Comparison of ENCODE assay signal across 19 mouse cellular contexts in the genomic region with DNA sequence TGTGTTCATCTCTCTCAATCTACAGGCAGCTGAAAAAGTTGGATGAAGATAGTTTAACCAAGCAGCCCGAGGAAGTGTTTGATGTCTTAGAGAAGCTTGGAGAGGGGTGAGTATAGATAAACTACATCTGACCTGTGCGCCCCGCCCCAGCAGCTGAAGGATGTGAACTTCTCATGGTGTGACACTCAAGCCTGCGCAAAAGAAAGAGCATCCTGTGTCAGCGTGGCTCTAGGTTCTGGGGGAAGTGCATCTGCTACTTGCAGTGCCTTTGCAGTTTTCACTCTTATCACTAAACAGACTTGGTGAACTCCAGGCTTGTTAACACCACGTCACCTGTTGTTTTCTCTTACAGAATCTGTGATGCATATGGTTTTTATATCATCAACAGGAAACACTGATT. TPM values are rescaled to one million over a fixed set of nuclear protein-coding genes. Genes with fewer than 3 reads are reported as not detected.
A peak's percentile ranks its signal among the peaks of the same experiment; 100 is the strongest.
DNase-seq lines count a peak whose midpoint lies in the region; ATAC-seq lines count a peak whose summit lies in the region.
"Had no signal": no experiment of that assay in that cellular context is flagged by ENCODE, and none has a peak within 500 bp of the region (broad histone marks: within the 10 kb centered on the region; RNA-seq: fewer than 3 reads in every experiment).

No protein-coding gene starts in this region.

- peak; percentile 87 for DNase-seq in heart, adult 11 months
- DNase-seq in T-cell, adult 2 months (ENCODE audit: low spot score) = peak; percentile 92
- peak; percentile 79 to 80 for DNase-seq in natural killer cell, adult 2 months (ENCODE audit: low spot score in 2 of 2)
- peak; percentile 84 for DNase-seq in thymus, postnatal 14 days
- no peak for DNase-seq in forebrain, embryonic 14.5 days (ENCODE audit: low spot score)
- no peak for DNase-seq in heart, postnatal 10 days
- no peak for DNase-seq in midbrain, embryonic 14.5 days
- DNase-seq: adrenal gland, postnatal 10 days; cerebellum, adult 2 months; gastrocnemius, postnatal 36 days; right cerebral cortex, postnatal 14 days had no signal

- no peak overlapping the region for H3K4me2 ChIP-seq in heart, embryonic 12.5 days
- no peak overlapping the region for H3K4me2 ChIP-seq in forebrain, embryonic 14.5 days (ENCODE audit: low read length)
- H3K4me2 ChIP-seq in midbrain, embryonic 14.5 days (ENCODE audit: low read length) = no peak overlapping the region
- H3K4me2 ChIP-seq: heart, embryonic 13.5 days; intestine, embryonic 15.5 days; lung, embryonic 15.5 days; midbrain, embryonic 11.5 days; stomach, embryonic 15.5 days had no signal

- peaks cover 19% of the 10 kb centered on the region for H3K4me1 ChIP-seq in heart, embryonic 12.5 days (replicated peaks)
- peaks cover 11% of the 10 kb centered on the region; the same call in 1 of the 2 replicates for H3K4me1 ChIP-seq in forebrain, embryonic 14.5 days (ENCODE audit: control insufficient read depth, insufficient read depth, low read length)
- H3K4me1 ChIP-seq in midbrain, embryonic 14.5 days (ENCODE audit: control insufficient read depth, insufficient read depth, low read length) = peaks cover 9% of the 10 kb centered on the region; the same call in 1 of the 2 replicates

- H3K36me3 ChIP-seq in heart, embryonic 12.5 days = peaks cover 55% of the 10 kb centered on the region
- peaks cover 52% of the 10 kb centered on the region for H3K36me3 ChIP-seq in forebrain, embryonic 14.5 days (ENCODE audit: control insufficient read depth, insufficient read depth, low read length)
- peaks cover 55% of the 10 kb centered on the region for H3K36me3 ChIP-seq in midbrain, embryonic 14.5 days (ENCODE audit: control insufficient read depth, insufficient read depth, low read length)

- H3K9me3 ChIP-seq in heart, embryonic 12.5 days (replicated peaks) = no peaks in the 10 kb centered on the region
- H3K9me3 ChIP-seq in forebrain, embryonic 14.5 days (replicated peaks; ENCODE audit: control insufficient read depth, low read length) = no peaks in the 10 kb centered on the region
- no peaks in the 10 kb centered on the region for H3K9me3 ChIP-seq in midbrain, embryonic 14.5 days (ENCODE audit: control insufficient read depth, low read length)
- H3K9me3 ChIP-seq: forebrain, embryonic 10.5 days; heart, embryonic 13.5 days; intestine, embryonic 15.5 days; lung, embryonic 15.5 days; stomach, embryonic 15.5 days had no signal

- no peak overlapping the region for H3K27ac ChIP-seq in heart, embryonic 12.5 days (ENCODE audit: poor library complexity, severe bottlenecking)
- H3K27ac ChIP-seq in forebrain, embryonic 14.5 days (ENCODE audit: low read depth, low read length) = no peak overlapping the region
- no peak overlapping the region for H3K27ac ChIP-seq in midbrain, embryonic 14.5 days (replicated peaks; ENCODE audit: low read depth, low read length)
- H3K27ac ChIP-seq: forebrain, embryonic 10.5 days; heart, embryonic 13.5 days; intestine, embryonic 15.5 days; kidney, postnatal 0 days; lung, embryonic 15.5 days; stomach, embryonic 15.5 days had no signal

- no peaks in the 10 kb centered on the region for H3K27me3 ChIP-seq in heart, embryonic 12.5 days (replicated peaks)
- no peaks in the 10 kb centered on the region for H3K27me3 ChIP-seq in forebrain, embryonic 14.5 days (replicated peaks; ENCODE audit: control insufficient read depth, insufficient read depth, low read length)
- no peaks in the 10 kb centered on the region for H3K27me3 ChIP-seq in midbrain, embryonic 14.5 days (ENCODE audit: control insufficient read depth, insufficient read depth, low read length)
- H3K27me3 ChIP-seq: heart, embryonic 13.5 days; intestine, embryonic 15.5 days; lung, embryonic 15.5 days; stomach, embryonic 15.5 days had no signal

- H3K9ac ChIP-seq in heart, embryonic 12.5 days = no peak overlapping the region
- H3K9ac ChIP-seq in forebrain, embryonic 14.5 days (ENCODE audit: low read length) = no peak overlapping the region
- H3K9ac ChIP-seq in midbrain, embryonic 14.5 days (replicated peaks; ENCODE audit: low read length) = no peak overlapping the region
- H3K9ac ChIP-seq: heart, embryonic 13.5 days; intestine, embryonic 15.5 days; lung, embryonic 15.5 days; stomach, embryonic 15.5 days had no signal

- ATAC-seq in heart, embryonic 12.5 days (ENCODE audit: insufficient number of reproducible peaks, low FRiP score) = no peak
- no peak for ATAC-seq in forebrain, embryonic 14.5 days
- ATAC-seq in midbrain, embryonic 14.5 days (ENCODE audit: low FRiP score, low TSS enrichment) = no peak
- ATAC-seq: intestine, embryonic 15.5 days had no signal

- H3K4me3 ChIP-seq in heart, embryonic 12.5 days = no peak overlapping the region
- H3K4me3 ChIP-seq in forebrain, embryonic 14.5 days (ENCODE audit: low read depth, low read length) = no peak overlapping the region
- no peak overlapping the region for H3K4me3 ChIP-seq in midbrain, embryonic 14.5 days (replicated peaks; ENCODE audit: low read depth, low read length)
- H3K4me3 ChIP-seq: forebrain, embryonic 10.5 days; heart, embryonic 13.5 days; intestine, embryonic 15.5 days; lung, embryonic 15.5 days; stomach, embryonic 15.5 days had no signal

- WGBS in heart, embryonic 12.5 days = 83% methylated on average over 6 of the region's 6 CpGs
- WGBS in forebrain, embryonic 14.5 days = 95% methylated on average over 6 of the region's 6 CpGs
- 97% methylated on average over 6 of the region's 6 CpGs for WGBS in midbrain, embryonic 14.5 days

- intact Hi-C loops in heart, postnatal 10 days (cut with DNase I) = no loop called here

RNA-seq across cellular contexts. Expression of a gene that starts 8.5 kb away (rescaled TPM):
- polyA plus RNA-seq in heart, embryonic 12.5 days (2016; fragmentation: Nextera tagmentation; extraction: Ambion mirVana) = 55.7 and 56.6 TPM in 2 replicates
- polyA plus RNA-seq in forebrain, embryonic 14.5 days (2014; fragmentation: Nextera tagmentation; extraction: Ambion mirVana) = 53.1 and 60.3 TPM in 2 replicates
- total RNA-seq in heart, postnatal 10 days (2021) = 10 to 100 TPM; 22.8 to 25.9 TPM
- polyA plus RNA-seq in midbrain, embryonic 14.5 days (2014; fragmentation: Nextera tagmentation; extraction: Ambion mirVana) = 46.3 and 50.3 TPM in 2 replicates

RNA-seq across cellular contexts. Expression of a gene that starts 9.4 kb away (rescaled TPM):
- 22.1 and 23.4 TPM in 2 replicates for polyA plus RNA-seq in heart, embryonic 12.5 days (2016; fragmentation: Nextera tagmentation; extraction: Ambion mirVana)
- polyA plus RNA-seq in forebrain, embryonic 14.5 days (2014; fragmentation: Nextera tagmentation; extraction: Ambion mirVana) = 36.2 and 39.5 TPM in 2 replicates
- total RNA-seq in heart, postnatal 10 days (2021) = 10 to 100 TPM; 20.9 to 21.4 TPM
- polyA plus RNA-seq in midbrain, embryonic 14.5 days (2014; fragmentation: Nextera tagmentation; extraction: Ambion mirVana) = 26.3 and 35.0 TPM in 2 replicates

RNA-seq across cellular contexts. Expression of a gene that starts 54.2 kb away (rescaled TPM):
- 0.96 and 1.0 TPM in 2 replicates for polyA plus RNA-seq in heart, embryonic 12.5 days (2016; fragmentation: Nextera tagmentation; extraction: Ambion mirVana)
- 2.1 and 2.6 TPM in 2 replicates for polyA plus RNA-seq in forebrain, embryonic 14.5 days (2014; fragmentation: Nextera tagmentation; extraction: Ambion mirVana)
- under 1 TPM; 0.77 to 0.91 TPM for total RNA-seq in heart, postnatal 10 days (2021)
- 0.92 and 1.6 TPM in 2 replicates for polyA plus RNA-seq in midbrain, embryonic 14.5 days (2014; fragmentation: Nextera tagmentation; extraction: Ambion mirVana)

Comparison
In these comparisons a context has a peak if more than half of its experiments do, and no peak if none do; other contexts are left out.
1. DNase-seq: peak in heart, adult 11 months (single experiment), T-cell, adult 2 months (single experiment), natural killer cell, adult 2 months (2 of 2) and thymus, postnatal 14 days (single experiment); none in forebrain, embryonic 14.5 days (single experiment), heart, postnatal 10 days (0 of 2) and midbrain, embryonic 14.5 days (single experiment).